ENCODE assay signal across 9 mouse cellular contexts in the genomic region with DNA sequence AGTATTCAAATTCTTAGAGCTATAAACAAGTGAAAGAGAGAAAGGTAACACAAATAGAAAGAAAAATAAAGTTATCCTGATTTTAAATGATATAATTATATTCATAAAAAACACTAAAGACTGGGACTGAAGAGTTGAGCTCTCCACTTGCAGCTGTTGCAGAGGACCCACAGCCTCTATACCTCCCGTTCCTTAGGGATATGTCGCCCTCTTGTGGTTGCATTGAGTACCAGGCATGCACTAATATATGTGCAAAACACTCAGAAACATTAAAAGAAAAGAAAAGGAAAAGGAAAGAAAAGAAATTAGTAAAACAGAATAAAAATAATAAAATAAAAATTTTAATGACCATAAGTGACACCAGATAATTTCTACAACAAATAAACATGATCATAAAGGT.
DNase-seq lines count a peak whose midpoint lies in the region; ATAC-seq lines count a peak whose summit lies in the region.
"Had no signal": no experiment of that assay in that cellular context is flagged by ENCODE, and none has a peak within 500 bp of the region (broad histone marks: within the 10 kb centered on the region; RNA-seq: fewer than 3 reads in every experiment).

No protein-coding gene starts in this region.

- H3K9ac ChIP-seq in liver, embryonic 12.5 days: no peak overlapping the region
- H3K9ac ChIP-seq: hindbrain, embryonic 15.5 days had no signal

- no peaks in the 10 kb centered on the region; the same call in 1 of the 2 replicates for H3K9me3 ChIP-seq in liver, embryonic 12.5 days (replicated peaks)
- H3K9me3 ChIP-seq: hindbrain, embryonic 15.5 days had no signal

- peak; percentile 23 to 38 for DNase-seq in cerebellum, postnatal 14 days
- DNase-seq in cerebellum, postnatal 4 days (ENCODE audit: low spot score in 2 of 2): no peak
- DNase-seq in liver: peak; percentile 23
- peak; percentile 44 for DNase-seq in adrenal gland, postnatal 10 days
- peak; percentile 42 for DNase-seq in induced T-regulatory cell, adult 2 months (ENCODE audit: low read depth)
- DNase-seq in thymus, postnatal 0 days (ENCODE audit: low spot score): peak; percentile 14
- DNase-seq in urinary bladder, postnatal 4 days (ENCODE audit: low spot score in 2 of 2): no peak

- no peaks in the 10 kb centered on the region for H3K27me3 ChIP-seq in liver, embryonic 12.5 days (replicated peaks)
- H3K27me3 ChIP-seq: hindbrain, embryonic 15.5 days had no signal

- 5% methylated on average over 2 of the region's 2 CpGs for WGBS in liver, embryonic 12.5 days (ENCODE audit: insufficient replicate concordance)

- no peak overlapping the region for H3K4me3 ChIP-seq in liver, embryonic 12.5 days
- H3K4me3 ChIP-seq: hindbrain, embryonic 15.5 days had no signal

- no peaks in the 10 kb centered on the region for H3K36me3 ChIP-seq in liver, embryonic 12.5 days
- H3K36me3 ChIP-seq: hindbrain, embryonic 15.5 days had no signal

- H3K4me1 ChIP-seq in liver, embryonic 12.5 days: no peaks in the 10 kb centered on the region
- H3K4me1 ChIP-seq: hindbrain, embryonic 15.5 days had no signal

- no peak for ATAC-seq in liver, embryonic 12.5 days

- no peak overlapping the region for H3K27ac ChIP-seq in liver, embryonic 12.5 days
- H3K27ac ChIP-seq: hindbrain, embryonic 15.5 days had no signal

- H3K4me2 ChIP-seq in liver, embryonic 12.5 days: no peak overlapping the region
- H3K4me2 ChIP-seq: hindbrain, embryonic 15.5 days had no signal

Comparison
In these comparisons a context has a peak if more than half of its experiments do, and no peak if none do; other contexts are left out.
1. DNase-seq: peak in cerebellum, postnatal 14 days (2 of 2), liver (single experiment), adrenal gland, postnatal 10 days (single experiment), induced T-regulatory cell, adult 2 months (single experiment) and thymus, postnatal 0 days (single experiment); none in cerebellum, postnatal 4 days (0 of 2) and urinary bladder, postnatal 4 days (0 of 2).